Mouse (Mus musculus) megakaryocyte, embryonic 14.5 days (primary cell): ENCODE data around the gene B4galt2. TPM values are rescaled to one million over a fixed set of nuclear protein-coding genes. Genes with fewer than 3 reads are reported as not detected.

Source experiments
- H3K27me3 ChIP-seq: replicated peaks from 2 replicates; pipeline ENCODE3; 2012; ENCODE audit warnings: inconsistent platforms
- H3K36me3 ChIP-seq: replicated peaks from 2 replicates; pipeline ENCODE3; 2012; ENCODE audit warnings: low read length, inconsistent platforms, mixed read lengths
- H3K4me1 ChIP-seq: 2 replicates; pipeline ENCODE4 v1.6.1; 2012; ENCODE audit warnings: inconsistent platforms
- H3K4me3 ChIP-seq: replicated peaks from 2 replicates; pipeline ENCODE3; 2012; ENCODE audit warnings: moderate library complexity, mild to moderate bottlenecking, inconsistent platforms
- H3K9me3 ChIP-seq: 2 replicates; pipeline ENCODE4 v1.6.1; 2012; ENCODE audit warnings: inconsistent platforms
- FLI1 ChIP-seq: IDR thresholded peaks from 2 replicates; pipeline ENCODE4 v1.6.1; 2012; ENCODE audit warnings: low read length, inconsistent platforms, mixed read lengths
- GATA1 ChIP-seq: IDR thresholded peaks from 3 replicates; pipeline ENCODE4 v1.6.1; 2012; ENCODE audit warnings: mixed read lengths, low read length, inconsistent platforms, borderline replicate concordance
- polyA plus RNA-seq: library from polyadenylated mRNA; stranded (reverse); fragments of >175 nt; gene quantifications from 2 replicates; pipeline ENCODE4 v1.2.3, GENCODE M21; 2012; ENCODE audit warnings: low replicate concordance; ENCODE audit not compliant: insufficient read depth

The B4galt2 gene
- polyA plus RNA-seq, 1 experiment: 1.5 TPM

DNA sequence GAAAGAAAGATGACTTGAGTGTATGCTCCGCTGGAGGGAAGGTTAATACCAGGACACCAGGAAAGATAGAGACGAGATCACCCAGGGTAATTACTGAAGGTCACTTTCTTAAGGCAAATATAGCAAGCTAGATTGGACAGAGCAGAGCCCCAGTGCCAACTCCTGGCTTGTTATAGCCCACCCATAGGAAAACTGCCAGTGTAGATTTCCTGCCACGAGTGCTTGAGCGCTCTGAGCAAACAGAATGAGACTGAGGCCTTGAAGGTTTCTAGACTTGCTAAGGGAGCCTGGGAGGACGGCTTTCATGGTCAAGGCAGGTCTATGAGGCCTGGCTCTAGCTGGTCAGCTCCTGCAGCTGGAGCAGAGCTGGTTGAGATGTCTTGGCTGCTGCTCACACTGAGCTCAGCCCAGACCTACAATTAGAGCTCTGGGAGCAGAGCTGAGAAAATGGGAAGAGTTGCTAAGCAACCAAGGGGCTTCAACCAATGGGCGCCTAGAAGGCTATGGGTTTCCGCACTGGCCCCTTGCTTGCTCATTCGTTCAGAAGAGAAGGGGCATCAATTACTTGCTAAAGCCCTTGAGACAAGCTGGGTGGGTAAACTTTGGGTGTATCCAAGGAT is 25.7 kb upstream of the B4galt2 start:
- peaks cover 81% of the 10 kb centered on the region for H3K36me3 ChIP-seq

DNA sequence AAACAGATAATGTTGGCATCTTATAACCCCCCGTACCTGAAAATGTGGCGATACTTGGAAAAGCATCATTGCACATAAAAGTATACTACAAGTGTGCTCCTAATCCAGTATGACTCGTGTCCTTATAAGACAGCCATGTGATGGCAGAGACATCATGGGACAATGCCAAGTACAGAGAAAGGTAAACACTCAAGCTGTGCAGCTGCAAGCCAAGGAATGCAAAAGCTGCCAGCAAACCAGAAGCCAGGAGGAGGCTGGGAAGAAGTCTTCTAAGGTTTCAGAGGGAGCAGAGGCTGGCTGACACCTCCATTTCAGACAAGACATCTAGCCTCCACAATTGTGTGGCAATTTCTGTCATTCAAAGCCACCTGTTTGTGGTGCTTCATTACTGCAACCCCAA is 22.9 kb upstream of the B4galt2 start:
- TF ChIP-seq GATA1: no peak
- TF ChIP-seq FLI1: no peak
- H3K27me3 ChIP-seq: no peaks in the 10 kb centered on the region
- H3K36me3 ChIP-seq: peaks cover 89% of the 10 kb centered on the region

More for the DNA sequence above, 25.7 kb upstream of the B4galt2 start:
- Histone ChIP-seq H3K4me3 (no peak overlapping the region), H3K4me1 (peaks cover 55% of the 10 kb centered on the region), H3K27me3 (no peaks in the 10 kb centered on the region), H3K9me3 (no peaks in the 10 kb centered on the region)
- TF ChIP-seq GATA1: no peak
- TF ChIP-seq FLI1: no peak

GRCm38 (mm10) chr4:117904761-117905160 is 21.5 kb upstream of the B4galt2 start:
- Histone ChIP-seq H3K36me3 (peaks cover 94% of the 10 kb centered on the region), H3K4me1 (peaks cover 20% of the 10 kb centered on the region), H3K9me3 (no peaks in the 10 kb centered on the region), H3K27me3 (no peaks in the 10 kb centered on the region), H3K4me3 (no peak overlapping the region)
- TF ChIP-seq GATA1: no peak
- TF ChIP-seq FLI1: no peak

More for the DNA sequence above, 22.9 kb upstream of the B4galt2 start:
- H3K4me1 ChIP-seq: peaks cover 27% of the 10 kb centered on the region
- no peaks in the 10 kb centered on the region for H3K9me3 ChIP-seq
- H3K4me3 ChIP-seq: no peak overlapping the region

- Histone ChIP-seq H3K4me1 (peaks cover 14% of the 10 kb centered on the region), H3K9me3 (no peaks in the 10 kb centered on the region), H3K27me3 (no peaks in the 10 kb centered on the region), H3K4me3 (no peak overlapping the region), H3K36me3 (peaks cover 95% of the 10 kb centered on the region)
- TF ChIP-seq FLI1 (no peak), GATA1 (no peak)
These were observed 20.8 kb upstream of the B4galt2 start for GRCm38 (mm10) chr4:117904094-117904493.

DNA sequence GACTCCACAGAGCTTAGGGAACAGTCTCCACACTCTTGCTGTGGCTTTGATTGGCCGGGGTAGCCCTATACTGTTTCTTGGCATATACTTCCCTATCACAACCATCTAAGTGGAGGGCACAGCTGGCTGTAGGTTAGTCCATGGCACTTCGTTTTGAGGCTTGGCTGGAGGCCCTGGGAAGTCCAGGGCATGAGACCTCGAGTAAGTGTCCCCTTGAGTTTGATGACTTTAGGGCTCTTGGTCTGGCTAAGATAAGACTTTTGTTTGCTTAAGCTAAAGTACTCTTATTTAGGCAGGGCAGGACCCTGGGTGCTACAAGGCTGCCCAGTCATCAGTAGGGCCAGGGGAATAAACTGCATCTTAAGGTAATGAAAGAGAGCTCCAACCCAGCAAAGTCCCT is 14.8 kb upstream of the B4galt2 start:
- Histone ChIP-seq H3K27me3 (no peaks in the 10 kb centered on the region), H3K4me1 (peaks cover 4% of the 10 kb centered on the region; the same call in 1 of the 2 replicates), H3K9me3 (no peaks in the 10 kb centered on the region), H3K36me3 (peaks cover 99% of the 10 kb centered on the region), H3K4me3 (no peak overlapping the region)
- TF ChIP-seq GATA1: no peak
- no peak for TF ChIP-seq FLI1

DNA sequence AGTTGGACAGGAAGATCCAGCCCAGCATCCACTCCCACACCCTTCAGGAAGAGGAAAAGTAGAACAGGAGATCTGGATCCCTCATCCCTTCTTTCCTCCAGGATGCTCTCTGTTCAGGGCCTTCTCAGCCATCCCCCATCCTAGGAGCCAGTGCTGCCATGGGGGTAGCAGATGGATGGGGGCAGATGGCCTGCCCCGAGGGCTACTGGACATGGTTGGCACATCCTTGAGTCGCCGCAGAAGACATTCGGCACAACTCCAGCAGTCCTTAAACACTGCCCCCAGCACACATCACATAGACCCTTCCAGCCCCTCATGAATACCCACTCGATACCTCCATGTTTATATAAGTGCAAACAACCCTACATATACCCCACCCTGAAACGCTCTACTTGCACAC is 12.7 kb upstream of the B4galt2 start:
- TF ChIP-seq GATA1: no peak
- TF ChIP-seq FLI1: no peak
- Histone ChIP-seq H3K4me1 (peaks cover 16% of the 10 kb centered on the region), H3K27me3 (no peaks in the 10 kb centered on the region), H3K36me3 (peaks cover 78% of the 10 kb centered on the region), H3K4me3 (no peak overlapping the region), H3K9me3 (no peaks in the 10 kb centered on the region)

DNA sequence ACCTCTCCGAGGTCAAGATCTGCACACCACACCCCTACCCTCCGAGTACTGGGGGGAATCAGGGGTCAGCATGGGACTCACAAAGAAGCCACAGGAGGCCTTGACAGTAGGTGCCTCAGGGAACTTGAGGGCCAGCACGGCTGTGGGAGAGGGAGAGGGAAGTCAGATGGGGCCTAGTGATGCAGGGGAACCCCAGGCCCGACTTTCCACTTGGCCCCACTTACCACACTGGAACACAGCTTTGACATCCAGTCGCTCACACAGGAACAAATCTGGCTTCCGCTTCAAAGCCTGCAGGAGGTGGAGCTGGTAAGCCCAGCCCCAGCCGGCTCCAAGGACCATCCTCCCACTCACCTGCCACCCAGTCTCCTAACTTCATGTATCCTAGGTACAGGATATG is 12.1 kb upstream of the B4galt2 start:
- Histone ChIP-seq H3K36me3 (peaks cover 73% of the 10 kb centered on the region), H3K9me3 (no peaks in the 10 kb centered on the region), H3K4me1 (peaks cover 23% of the 10 kb centered on the region), H3K4me3 (no peak overlapping the region), H3K27me3 (no peaks in the 10 kb centered on the region)
- TF ChIP-seq GATA1: no peak
- TF ChIP-seq FLI1: no peak

GRCm38 (mm10) chr4:117894601-117895000 is 11.3 kb upstream of the B4galt2 start:
- H3K4me1 ChIP-seq: peaks cover 25% of the 10 kb centered on the region
- no peak for TF ChIP-seq GATA1
- no peak for TF ChIP-seq FLI1
- peaks cover 73% of the 10 kb centered on the region for H3K36me3 ChIP-seq
- H3K27me3 ChIP-seq: no peaks in the 10 kb centered on the region
- H3K9me3 ChIP-seq: no peaks in the 10 kb centered on the region
- no peak overlapping the region for H3K4me3 ChIP-seq

DNA sequence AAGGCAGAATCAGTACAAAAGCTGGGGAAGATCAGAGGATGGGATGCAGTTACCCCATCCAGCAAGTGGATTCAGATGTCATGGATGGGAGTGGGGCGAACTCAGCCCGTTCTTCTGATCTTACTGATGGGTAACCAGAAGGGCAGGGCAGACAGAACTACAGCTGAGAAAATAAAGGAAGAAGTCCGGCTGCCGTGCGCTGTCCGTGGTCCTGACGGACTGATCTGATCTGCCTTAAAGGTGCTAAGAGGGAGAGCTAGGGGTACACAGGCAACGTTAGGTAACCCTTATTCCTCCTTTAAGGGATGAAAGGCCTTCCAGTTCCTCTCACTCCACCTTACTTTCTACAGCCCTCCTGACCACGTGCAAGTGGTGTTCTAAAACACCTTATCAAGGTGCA is 10.1 kb upstream of the B4galt2 start:
- H3K36me3 ChIP-seq: peaks cover 71% of the 10 kb centered on the region
- H3K27me3 ChIP-seq: no peaks in the 10 kb centered on the region

GRCm38 (mm10) chr4:117891738-117892161 is 8.5 kb upstream of the B4galt2 start, which contains the start of gene Dph2:
Gene Dph2 (minus strand): TSS chr4:117892032.
- Histone ChIP-seq H3K27me3 (no peaks in the 10 kb centered on the region), H3K4me3 (peak within 1 kb of the TSS; percentile 99), H3K9me3 (no peaks in the 10 kb centered on the region), H3K4me1 (peaks cover 31% of the 10 kb centered on the region), H3K36me3 (peaks cover 55% of the 10 kb centered on the region)
- no peak for TF ChIP-seq FLI1
- TF ChIP-seq GATA1: no peak

More for the DNA sequence above, 10.1 kb upstream of the B4galt2 start:
- Histone ChIP-seq H3K4me3 (no peak overlapping the region), H3K4me1 (peaks cover 26% of the 10 kb centered on the region), H3K9me3 (no peaks in the 10 kb centered on the region)
- no peak for TF ChIP-seq FLI1
- no peak for TF ChIP-seq GATA1

DNA sequence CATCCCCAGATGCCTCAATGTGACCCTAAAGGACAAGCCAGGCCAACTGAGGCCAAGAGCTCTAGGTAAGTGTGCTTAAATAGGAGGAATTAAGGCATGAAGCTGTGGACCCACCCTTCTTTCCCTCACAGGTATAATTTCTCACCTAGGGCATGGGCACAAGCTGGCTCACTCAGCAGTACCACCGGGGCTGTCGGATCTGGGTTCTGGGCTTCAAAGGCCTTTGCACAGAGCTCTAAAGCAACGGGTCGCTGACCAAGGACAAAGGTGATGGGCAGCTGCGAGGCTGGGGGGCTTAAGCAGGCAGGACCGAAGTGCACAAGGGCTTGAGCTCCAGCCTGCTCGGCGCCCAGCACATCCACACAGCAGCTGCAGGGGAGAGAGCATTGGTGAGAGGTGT is 7.5 kb upstream of the B4galt2 start:
- H3K27me3 ChIP-seq: no peaks in the 10 kb centered on the region
- H3K9me3 ChIP-seq: no peaks in the 10 kb centered on the region
- peak overlapping the region; percentile 99 for H3K4me3 ChIP-seq
- peaks cover 50% of the 10 kb centered on the region for H3K36me3 ChIP-seq
- peaks cover 39% of the 10 kb centered on the region for H3K4me1 ChIP-seq
- no peak for TF ChIP-seq GATA1
- TF ChIP-seq FLI1: no peak
